Mouse (Mus musculus): ENCODE results near the gene Ppfia2. TPM values are rescaled to one million over a fixed set of nuclear protein-coding genes. Genes with fewer than 3 reads are reported as not detected.

Gene Ppfia2
- total RNA-seq (2021), result 10 to 100 TPM; 83.4 to 89.9 TPM
- long read RNA-seq, experiment 1, full-length matches to known transcripts, result 2 of 16 reads
- long read RNA-seq, experiment 1, partial matches to known transcripts, result 5 of 16 reads
- long read RNA-seq, experiment 1, other reads (novel, unspliced or antisense), result 9 of 16 reads
- long read RNA-seq, experiment 2, full-length matches to known transcripts, result 1 of 15 reads
- long read RNA-seq, experiment 2, partial matches to known transcripts, result 5 of 15 reads
- long read RNA-seq, experiment 2, other reads (novel, unspliced or antisense), result 9 of 15 reads

DNA sequence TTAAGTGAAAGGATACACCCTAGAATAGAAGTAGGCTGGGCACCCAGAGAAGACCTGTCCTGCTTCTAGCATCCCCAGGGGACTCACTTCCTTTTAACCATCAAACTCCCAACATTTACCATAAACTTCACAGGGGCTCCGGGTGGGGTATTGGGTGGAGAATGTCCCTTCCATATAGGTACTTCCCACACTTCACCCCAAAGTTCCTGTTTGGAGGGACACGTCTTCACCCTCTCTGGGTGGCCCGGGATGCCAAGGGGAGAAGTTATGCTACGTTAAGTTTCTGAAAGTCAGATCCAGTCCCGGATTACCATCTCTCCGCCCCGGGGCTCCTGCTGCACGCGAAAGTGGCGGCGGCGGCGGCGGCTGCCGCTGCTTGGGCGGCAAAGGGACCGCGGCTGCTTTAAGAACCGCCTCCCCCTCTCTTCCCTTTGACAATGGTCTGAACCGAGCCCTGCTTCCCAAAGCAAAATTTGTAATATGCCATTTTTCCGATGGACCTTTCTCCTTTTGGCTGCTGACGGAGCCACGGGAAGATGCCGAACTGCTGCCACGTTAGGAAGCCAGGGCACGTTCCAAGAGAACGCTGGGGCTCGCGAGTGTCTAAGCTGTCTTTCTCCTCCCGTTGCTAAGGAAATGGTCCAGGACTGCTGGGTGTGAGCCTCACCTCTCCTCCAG, at the start of gene Ppfia2:
Ppfia2 (plus strand) TSS at position 485 of the 678 bp plus-strand sequence.
- DNase-seq (ENCODE audit: low spot score in 2 of 2), result peak; percentile 78 to 79
- intact Hi-C loops (cut with DNase I), result loop anchor here (5.0 kb wide), 1 partner anchor 117 kb away; no protein-coding TSS in a partner anchor

DNA sequence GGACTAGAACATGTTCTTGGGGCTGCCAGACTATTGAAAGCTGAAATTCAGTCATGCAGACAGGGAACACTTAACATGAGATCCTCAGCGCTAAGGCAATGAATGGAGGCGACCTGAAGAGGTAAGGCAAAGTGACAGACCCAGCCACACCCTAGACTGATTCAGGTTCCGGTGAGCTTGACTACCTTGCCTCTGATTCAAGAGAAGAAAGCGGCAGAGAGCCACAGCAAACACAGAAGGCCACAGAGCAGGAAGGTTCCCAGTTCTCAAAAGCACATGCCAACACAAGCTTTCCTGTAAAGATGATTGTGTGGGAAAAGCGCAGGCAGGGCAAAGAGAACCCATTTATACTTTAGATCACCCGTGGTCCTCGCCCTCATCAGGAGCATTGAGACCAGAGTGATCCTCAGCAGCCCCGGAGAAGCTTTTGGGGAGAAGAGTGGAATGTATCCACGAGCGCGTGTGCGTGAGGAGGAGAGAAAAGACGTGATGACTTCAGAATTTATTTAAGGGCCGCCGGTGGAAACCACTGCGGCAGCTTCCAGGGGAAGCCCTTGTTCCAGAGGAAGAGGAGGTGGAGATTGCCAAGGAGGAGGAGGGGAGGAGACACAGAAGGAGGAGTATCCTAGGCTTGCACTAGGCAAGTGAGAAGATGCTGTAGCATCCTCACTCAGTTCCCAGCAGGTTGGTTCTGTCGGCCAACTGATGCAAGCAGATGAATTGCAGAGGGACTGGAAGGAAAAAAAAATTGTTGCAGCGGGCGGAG, 1.0 kb upstream of the Ppfia2 start:
- DNase-seq (ENCODE audit: low spot score in 2 of 2), result peak; percentile 80 to 90
- intact Hi-C loops (cut with DNase I), result no loop called here

DNA sequence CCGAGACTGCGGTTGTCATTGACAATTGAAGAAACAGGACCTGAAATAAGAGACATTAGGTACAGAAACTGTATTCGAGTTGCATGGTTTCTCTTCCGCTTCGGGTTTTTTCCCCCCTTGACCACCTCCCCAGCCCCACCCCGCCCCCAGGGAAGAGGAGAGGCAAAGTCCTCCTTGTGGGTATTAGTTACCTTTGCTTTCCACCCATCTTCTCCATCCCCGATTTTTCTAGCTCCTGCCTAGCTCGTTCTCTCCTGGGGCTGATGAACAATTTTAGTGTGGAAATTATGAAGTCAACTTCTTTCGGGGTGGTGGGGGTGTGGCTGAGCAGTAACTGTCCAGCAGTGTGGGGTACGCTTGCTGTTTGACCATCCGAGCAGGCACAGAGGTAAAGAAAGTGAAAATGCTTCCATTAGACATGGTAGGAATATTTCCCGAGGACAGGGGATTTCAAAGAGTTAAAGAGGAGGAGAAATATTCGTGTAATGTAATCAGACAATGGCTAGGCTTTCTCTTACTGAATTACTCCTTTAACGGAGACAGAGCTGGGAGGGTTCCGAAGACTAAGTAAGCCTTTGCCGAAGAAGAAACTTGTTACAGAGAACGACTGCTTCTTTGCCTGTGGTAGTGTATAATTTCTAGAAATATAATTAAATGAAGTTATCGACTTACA, 530 bp downstream of the Ppfia2 start:
- DNase-seq (ENCODE audit: low spot score in 2 of 2), result peak; percentile 5 to 14
- intact Hi-C loops (cut with DNase I), result loop anchor here (5.0 kb wide), 1 partner anchor 117 kb away; no protein-coding TSS in a partner anchor

DNA sequence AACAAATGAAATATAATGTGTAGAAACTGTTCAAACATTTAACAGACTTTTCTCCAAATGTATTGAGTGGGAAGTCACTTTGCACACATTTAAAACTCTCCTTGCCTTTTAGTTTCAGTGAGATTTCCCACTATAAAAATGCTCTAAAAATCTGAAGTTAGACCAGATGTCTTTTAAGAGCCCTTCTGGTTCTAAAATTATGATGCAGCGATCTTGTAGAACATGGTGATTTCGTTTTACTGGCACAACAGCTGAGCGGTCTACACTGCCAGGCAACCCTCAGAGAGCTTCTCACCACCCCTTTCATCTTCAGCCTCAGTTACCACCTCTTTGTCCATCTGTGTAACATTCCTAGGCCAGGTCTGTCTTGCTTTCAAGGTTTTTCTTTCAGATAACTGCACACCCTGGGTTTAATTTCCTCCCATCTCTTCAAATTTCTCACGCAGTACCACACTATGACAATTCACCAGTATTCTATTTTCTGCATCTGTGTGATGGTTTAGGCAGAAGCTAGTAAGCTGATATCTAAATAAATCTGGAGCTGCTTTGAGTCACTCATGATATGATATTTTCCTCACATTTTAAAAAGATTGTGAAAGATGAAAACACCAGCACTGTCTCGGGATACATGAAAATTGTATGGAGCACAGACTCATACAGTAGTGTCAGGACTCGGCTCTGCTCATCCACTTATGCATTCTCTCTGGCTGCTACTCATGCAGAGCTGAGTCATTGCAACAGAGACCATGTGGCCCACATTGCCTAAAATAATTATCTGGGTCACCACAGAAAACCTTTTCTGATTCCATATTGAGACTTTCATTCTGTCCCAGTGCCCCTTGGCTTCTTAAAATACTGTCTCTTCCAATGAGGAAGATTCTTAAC, 39.4 kb downstream of the Ppfia2 start:
- intact Hi-C loops (cut with DNase I), result no loop called here
- DNase-seq (ENCODE audit: low spot score in 2 of 2), result peak; percentile 19 to 61

DNA sequence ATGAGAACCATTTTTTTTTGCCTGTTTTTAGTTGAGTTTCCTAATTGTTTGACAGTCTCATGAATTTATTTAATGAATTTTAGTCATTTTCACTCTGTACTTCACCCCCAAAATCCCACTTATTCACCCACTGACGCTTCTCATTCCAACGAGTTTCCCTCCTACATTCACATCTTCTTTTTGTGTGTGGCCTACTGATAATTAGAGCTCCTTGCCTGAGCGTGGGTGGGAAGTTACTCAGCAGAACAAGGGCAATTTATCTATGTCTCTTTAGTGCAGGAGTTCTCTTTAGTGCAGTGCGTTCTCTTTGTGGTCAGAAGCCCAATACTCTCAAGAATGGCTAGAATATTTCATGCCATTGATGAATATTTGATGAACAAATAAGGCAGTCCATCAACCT, 95.9 kb downstream of the Ppfia2 start:
- no peak for DNase-seq (ENCODE audit: low spot score in 2 of 2)
- intact Hi-C loops (cut with DNase I), result no loop called here

DNA sequence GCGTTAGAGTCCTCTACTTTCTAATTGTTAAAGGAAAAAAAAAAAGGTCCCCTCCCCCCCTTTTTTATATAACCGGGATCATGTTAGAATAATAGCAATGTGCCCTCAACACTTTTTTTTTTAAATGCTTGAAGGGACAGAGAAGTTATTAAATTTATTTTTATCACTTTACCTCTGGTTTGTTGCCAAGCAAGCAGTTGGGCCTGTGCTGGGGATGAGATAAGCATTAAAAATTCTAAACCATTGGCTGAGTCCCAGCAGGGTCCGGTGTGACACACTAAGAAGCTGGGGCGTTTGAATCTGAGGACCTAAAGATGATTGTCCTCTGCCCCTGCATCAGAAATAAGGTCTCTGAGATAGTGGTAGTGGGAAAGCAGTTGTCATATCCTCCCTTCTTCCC, 114.9 kb downstream of the Ppfia2 start:
- no peak for DNase-seq (ENCODE audit: low spot score in 2 of 2)
- intact Hi-C loops (cut with DNase I), result loop anchor here (2.0 to 5.0 kb wide), 2 partner anchors 113 to 718 kb away; partner anchors contain the start of gene Ppfia2

DNA sequence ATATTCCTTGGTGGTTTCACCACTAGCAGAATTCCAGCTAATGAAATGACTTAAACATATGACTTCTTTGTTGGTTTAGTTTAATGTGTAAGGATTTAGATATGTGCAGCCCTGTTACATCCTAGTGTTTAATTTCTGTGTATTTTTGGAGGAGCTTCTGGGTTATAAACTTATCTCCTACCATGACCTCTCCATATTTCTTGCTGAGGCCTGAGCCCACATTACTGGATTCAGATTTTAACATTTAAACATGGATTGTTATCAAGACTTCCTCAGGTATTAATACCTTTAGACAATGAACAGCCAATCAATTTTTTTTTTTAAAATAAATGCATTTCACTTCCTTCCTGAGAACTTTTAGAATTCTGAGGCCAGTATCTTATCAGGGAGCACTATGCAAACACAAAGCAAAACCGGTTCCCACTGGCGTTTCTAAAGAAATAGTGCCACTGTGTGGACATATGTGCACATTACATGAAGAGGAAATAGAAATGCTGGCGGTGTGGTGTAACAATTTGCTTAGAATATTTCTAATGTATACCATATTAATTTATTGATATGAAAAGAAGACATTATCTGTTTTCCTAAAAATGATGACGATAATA, 115.4 kb downstream of the Ppfia2 start:
- DNase-seq (ENCODE audit: low spot score in 2 of 2), result peak; percentile 60 to 67
- intact Hi-C loops (cut with DNase I), result loop anchor here (2.0 to 5.0 kb wide), 2 partner anchors 113 to 719 kb away; partner anchors contain the start of gene Ppfia2

DNA sequence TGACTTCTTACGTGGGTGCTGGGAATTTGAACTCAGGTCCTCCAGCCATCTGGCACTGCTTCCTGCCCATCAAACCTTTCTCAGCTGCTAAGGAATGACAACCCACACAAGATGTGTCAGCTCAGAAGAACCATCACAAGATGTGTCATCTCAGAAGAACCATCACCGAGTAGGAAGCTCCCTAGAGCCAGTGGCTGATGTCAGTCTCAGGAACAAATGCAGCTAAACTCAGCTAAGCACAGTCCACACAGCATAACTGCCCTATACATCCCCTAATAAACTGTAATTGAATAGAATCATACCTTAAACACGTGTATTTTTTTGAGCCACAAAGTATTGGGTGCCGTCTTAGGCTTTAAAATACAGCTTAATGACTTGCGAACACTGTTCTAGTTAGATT, 117.7 kb downstream of the Ppfia2 start:
- intact Hi-C loops (cut with DNase I), result loop anchor here (5.0 kb wide), 1 partner anchor 116 kb away; the partner anchor contains the start of gene Ppfia2
- no peak for DNase-seq (ENCODE audit: low spot score in 2 of 2)

DNA sequence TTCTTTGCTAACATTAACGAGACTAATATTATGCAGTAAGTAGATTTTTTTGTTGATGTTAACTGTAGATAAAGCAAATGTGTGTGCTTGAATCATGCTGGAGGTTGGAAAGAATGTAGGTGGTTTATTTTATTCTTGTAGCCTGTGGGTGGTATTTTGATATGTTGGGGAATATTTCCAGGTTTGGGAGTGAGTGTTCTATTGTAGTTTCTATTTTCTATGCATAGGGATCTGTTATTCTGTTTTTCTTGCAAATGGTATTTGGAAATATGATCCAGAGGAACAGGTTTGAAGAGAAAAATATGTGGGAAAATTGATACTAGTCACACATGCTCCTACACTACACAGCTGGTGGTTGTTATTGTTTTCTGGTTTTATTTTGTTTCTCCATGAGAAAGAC, 120.8 kb downstream of the Ppfia2 start:
- intact Hi-C loops (cut with DNase I), result no loop called here
- no peak for DNase-seq (ENCODE audit: low spot score in 2 of 2)

DNA sequence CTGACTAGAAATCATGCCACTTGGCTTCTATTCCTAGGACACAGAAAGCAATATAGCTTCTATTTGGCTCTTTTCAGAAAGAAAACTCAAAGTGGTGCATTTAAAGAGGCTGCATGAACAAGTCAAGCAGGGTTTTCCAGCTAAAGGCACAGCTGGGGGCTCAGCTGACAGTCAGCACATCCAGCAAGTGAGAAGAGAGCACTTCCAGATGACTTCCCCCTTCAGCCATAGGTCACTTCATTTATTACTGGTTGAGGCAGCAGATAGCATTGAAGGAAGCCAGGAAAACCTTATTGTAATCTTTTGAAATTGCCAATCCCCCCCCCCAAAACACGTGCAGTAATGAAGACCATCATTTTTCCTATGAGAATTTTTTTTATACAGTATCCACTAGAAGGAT, 126.8 kb downstream of the Ppfia2 start:
- intact Hi-C loops (cut with DNase I), result no loop called here
- no peak for DNase-seq (ENCODE audit: low spot score in 2 of 2)

DNA sequence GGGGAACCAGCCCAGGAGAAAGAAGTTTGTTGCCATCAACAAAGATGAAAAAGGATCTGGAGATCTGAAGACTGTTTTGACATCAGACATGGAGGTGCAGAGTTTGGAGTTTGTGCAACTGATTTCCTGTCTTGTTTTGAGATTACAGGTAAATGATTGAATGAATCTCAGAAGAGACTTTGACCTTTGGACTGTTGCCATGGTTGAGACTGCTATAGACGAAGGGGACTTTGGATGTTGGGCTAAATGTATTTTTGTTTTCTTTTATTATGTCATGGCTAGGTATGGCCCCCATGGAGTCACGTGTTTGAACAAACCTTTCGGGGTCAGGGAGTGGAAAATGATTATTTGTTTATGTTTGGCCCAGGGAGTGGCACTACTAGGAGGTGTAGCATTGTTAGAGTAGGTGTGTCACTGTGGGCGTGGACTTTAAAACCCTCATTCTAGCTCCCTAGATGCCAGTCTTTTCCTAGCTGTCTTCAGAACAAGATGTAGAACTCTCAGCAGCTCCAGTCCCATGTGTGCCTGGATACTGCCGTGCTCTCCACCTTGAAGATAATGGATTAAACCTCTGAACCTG, 133.3 kb downstream of the Ppfia2 start:
- no peak for DNase-seq (ENCODE audit: low spot score in 2 of 2)
- intact Hi-C loops (cut with DNase I), result loop anchor here (10.0 kb wide), 1 partner anchor 311 kb away; no protein-coding TSS in a partner anchor

DNA sequence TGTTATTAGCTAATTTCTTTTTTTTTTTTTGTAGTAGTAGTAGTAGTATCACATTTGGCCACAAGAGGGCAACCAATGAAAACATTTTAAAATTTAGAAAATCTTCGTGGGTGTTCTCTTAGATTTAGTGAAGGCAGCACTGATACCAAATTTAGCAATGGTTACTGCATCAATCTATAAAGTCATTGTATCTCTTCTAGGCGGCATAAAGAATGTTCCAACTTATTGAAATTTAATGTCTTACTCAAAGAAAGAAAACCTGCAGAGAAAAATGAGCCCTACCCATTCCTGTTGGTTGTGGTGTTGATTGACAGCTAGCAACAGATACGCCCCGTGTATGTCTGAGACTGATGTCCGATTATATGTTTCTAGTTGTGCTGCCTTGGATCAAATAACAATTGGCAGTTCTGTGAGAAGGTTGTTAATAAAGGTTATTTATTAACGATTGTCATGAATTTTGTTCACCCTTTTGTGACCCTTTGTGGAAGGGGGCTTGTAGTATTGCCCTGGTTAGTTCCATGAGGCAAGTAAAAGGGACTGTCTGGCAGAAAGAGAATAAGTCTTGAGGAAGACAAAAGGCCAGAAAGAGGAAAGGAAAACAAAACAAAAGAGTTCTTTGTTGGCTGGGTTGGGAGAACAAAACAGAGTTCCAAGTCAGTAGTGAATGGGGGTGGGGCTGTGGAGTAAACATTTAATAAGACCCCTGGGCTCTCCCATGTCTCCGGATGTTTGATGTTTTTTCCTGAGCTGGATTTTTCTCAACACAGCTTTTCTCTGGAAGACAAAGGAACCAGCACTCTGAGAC, 139.2 kb downstream of the Ppfia2 start:
- intact Hi-C loops (cut with DNase I), result loop anchor here (10.0 kb wide), 1 partner anchor 305 kb away; no protein-coding TSS in a partner anchor
- peak in 1 of 2 experiments; percentile 31 for DNase-seq (ENCODE audit: low spot score in 2 of 2)

DNA sequence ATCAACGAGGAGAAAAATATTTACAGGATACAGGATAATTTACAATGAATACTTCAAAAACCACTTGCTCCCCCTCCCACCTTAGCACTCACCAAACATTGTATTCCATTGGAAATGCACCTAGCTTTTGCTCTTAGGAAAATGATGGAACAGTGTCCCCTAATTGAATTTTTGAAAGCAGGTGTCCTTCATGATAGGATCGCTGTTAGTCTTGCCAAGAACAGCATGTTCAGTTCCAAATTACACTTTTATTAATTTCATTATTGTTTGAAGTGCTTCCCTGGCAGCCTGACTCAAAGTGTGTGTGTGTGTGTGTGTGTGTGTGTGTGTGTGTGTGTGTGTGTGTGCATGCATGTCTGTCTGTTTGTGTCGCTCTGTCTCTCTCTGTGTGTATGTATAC, 140.1 kb downstream of the Ppfia2 start:
- intact Hi-C loops (cut with DNase I), result loop anchor here (10.0 kb wide), 1 partner anchor 775 kb away; no protein-coding TSS in a partner anchor
- DNase-seq (ENCODE audit: low spot score in 2 of 2), result no peak

DNA sequence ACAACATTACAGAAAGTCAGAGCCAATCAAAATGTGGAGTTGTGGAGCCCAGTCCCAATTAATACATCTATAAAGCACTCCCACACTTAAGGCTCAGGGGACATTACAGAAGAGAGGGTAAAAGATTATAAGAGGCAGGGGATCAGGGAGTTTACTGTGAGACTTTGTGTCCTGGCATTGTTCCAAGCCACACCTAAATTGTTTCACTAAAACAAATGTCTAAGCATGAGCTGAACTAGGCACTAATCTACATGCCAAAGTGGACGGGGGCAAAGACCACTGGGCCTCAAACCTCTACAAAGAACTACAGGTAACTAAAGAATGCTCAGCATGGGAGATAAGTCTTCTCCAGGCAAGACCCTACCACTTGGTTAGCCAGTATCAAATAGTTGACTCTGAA, 148.1 kb downstream of the Ppfia2 start:
- intact Hi-C loops (cut with DNase I), result loop anchor here (10.0 kb wide), 1 partner anchor 767 kb away; no protein-coding TSS in a partner anchor
- DNase-seq (ENCODE audit: low spot score in 2 of 2), result no peak

DNA sequence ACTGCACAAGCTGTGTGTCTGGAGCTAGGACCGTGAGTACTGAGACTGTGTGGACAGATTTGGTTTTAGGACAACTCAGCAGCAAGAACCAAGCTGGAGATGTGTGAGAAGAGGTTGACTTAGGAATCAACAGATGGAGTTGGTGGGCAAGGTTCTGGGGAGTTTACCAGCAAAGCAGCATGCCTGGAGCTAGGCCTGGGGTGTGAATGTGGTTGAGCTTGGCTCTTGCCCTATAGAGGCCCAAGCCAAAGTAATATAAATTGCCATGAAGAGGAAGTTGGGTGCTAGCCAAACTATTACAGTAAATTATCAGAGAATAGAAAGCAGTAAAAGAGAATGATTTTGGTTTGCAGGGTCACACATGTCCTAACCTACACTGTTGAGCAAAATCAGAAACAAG, 150.8 kb downstream of the Ppfia2 start:
- intact Hi-C loops (cut with DNase I), result no loop called here
- DNase-seq (ENCODE audit: low spot score in 2 of 2), result no peak

DNA sequence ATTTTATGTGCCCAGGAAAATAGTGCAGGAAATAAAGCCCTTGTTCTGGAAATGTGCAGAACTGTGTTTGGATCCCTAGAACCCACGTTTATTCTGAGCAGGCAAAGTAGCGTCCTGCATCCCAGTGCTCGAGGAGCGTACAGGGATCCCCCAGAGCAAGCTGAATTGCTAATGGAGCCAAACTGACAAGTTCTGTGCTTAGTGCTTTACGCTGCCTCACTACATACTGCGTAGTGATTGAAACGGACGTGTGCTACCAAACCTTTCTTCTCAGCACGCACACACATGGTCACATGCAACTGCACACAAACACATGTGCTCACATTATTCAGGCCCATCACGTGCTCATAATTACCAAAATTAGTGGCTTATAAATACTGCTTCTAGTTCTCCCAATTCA, 153.2 kb downstream of the Ppfia2 start:
- DNase-seq (ENCODE audit: low spot score in 2 of 2), result no peak
- intact Hi-C loops (cut with DNase I), result no loop called here

Measured in left cerebral cortex, postnatal 14 days (tissue).